Mouse (Mus musculus): ENCODE measurements around the gene Zglp1. TPM values are rescaled to one million over a fixed set of nuclear protein-coding genes. Genes with fewer than 3 reads are reported as not detected.

Gene Zglp1
- polyA plus RNA-seq (2012; rRNA removed): 0.80 TPM in 1 of 2 replicates, not detected in the other

GRCm38 (mm10) chr9:21067006-21067684 lies at the start of gene Zglp1:
TSS of gene Zglp1 (minus strand) at chr9:21067093.
- Histone ChIP-seq H3K27me3 (ENCODE audit: control insufficient read depth, insufficient read depth, low read length) (no peaks in the 10 kb centered on the region), H3K27ac (ENCODE audit: insufficient read depth, low read depth, low read length) (no peak within 1 kb of the TSS), H3K36me3 (ENCODE audit: control insufficient read depth, insufficient read depth, low read length) (peaks cover 26% of the 10 kb centered on the region), H3K4me1 (ENCODE audit: control insufficient read depth, insufficient read depth, insufficient read length, low read length) (no peaks in the 10 kb centered on the region; the same call in 1 of the 2 replicates), H3K4me3 (ENCODE audit: low read depth, low read length) (no peak within 1 kb of the TSS)
- TF ChIP-seq POLR2A (IDR thresholded peaks at IDR 0.05; ENCODE audit: low read depth, low read length): no peak
- no peak for TF ChIP-seq CTCF (IDR thresholded peaks at IDR 0.05; ENCODE audit: extremely low read depth, insufficient read length, insufficient replicate concordance, low read depth, low read length)
- 86% methylated on average over 27 of the region's 27 CpGs for WGBS

DNA sequence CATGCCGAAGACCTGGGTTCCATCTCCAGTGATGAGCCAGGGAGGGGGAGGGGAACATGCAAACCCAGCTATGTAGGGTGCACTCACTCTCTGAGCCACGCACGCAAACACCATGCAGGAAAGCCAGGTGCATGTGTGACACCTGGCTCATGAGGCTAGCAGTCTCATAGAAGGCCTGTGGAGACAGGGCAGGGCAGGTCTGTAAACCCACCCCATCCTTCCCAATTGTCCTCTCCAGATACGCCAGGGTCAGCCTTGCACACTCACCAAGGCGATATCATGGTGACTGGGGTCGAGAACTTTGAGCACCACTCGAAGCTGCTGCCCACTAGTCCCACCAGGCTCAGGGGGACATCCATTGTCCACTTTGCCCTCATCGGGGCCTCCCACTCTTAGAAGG lies 48.2 kb upstream of the Zglp1 start:
- Histone ChIP-seq H3K27ac (ENCODE audit: insufficient read depth, low read depth, low read length) (no peak overlapping the region), H3K36me3 (ENCODE audit: control insufficient read depth, insufficient read depth, low read length) (peaks cover 10% of the 10 kb centered on the region), H3K27me3 (ENCODE audit: control insufficient read depth, insufficient read depth, low read length) (no peaks in the 10 kb centered on the region), H3K4me1 (ENCODE audit: control insufficient read depth, insufficient read depth, insufficient read length, low read length) (no peaks in the 10 kb centered on the region), H3K4me3 (ENCODE audit: low read depth, low read length) (no peak overlapping the region)
- TF ChIP-seq POLR2A (IDR thresholded peaks at IDR 0.05; ENCODE audit: low read depth, low read length) (no peak), CTCF (IDR thresholded peaks at IDR 0.05; ENCODE audit: extremely low read depth, insufficient read length, insufficient replicate concordance, low read depth, low read length) (no peak)
- 90% methylated on average over 8 of the region's 8 CpGs for WGBS

GRCm38 (mm10) chr9:21114190-21114589 lies 47.3 kb upstream of the Zglp1 start:
- Histone ChIP-seq H3K4me3 (ENCODE audit: low read depth, low read length) (no peak overlapping the region), H3K27me3 (ENCODE audit: control insufficient read depth, insufficient read depth, low read length) (no peaks in the 10 kb centered on the region), H3K4me1 (ENCODE audit: control insufficient read depth, insufficient read depth, insufficient read length, low read length) (no peaks in the 10 kb centered on the region), H3K27ac (ENCODE audit: insufficient read depth, low read depth, low read length) (no peak overlapping the region), H3K36me3 (ENCODE audit: control insufficient read depth, insufficient read depth, low read length) (peaks cover 8% of the 10 kb centered on the region)
- no peak for TF ChIP-seq POLR2A (IDR thresholded peaks at IDR 0.05; ENCODE audit: low read depth, low read length)
- no peak for TF ChIP-seq CTCF (IDR thresholded peaks at IDR 0.05; ENCODE audit: extremely low read depth, insufficient read length, insufficient replicate concordance, low read depth, low read length)
- WGBS: 89% methylated on average over 7 of the region's 7 CpGs

DNA sequence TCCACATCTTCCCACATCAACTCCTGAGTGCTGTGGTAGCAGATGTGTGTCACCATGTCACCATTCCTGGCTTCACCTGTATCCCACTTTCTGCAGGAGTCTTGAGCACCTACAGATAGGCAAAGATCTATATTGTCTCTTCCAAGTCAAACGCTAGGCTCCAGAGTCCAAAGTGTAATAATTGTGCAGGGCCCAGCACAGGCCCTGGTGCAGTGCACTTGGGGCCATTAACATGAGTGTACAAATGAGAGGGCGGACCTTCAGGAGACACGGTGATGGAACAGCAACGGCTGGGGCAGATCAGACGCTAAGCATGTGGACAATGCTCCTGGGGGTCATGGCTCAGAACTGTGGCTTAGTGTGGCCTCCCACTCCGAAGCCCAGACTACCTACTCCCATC lies 46.9 kb upstream of the Zglp1 start:
- no peaks in the 10 kb centered on the region for H3K4me1 ChIP-seq (ENCODE audit: control insufficient read depth, insufficient read depth, insufficient read length, low read length)
- H3K4me3 ChIP-seq (ENCODE audit: low read depth, low read length): no peak overlapping the region
- WGBS: 53% methylated on average over 6 of the region's 6 CpGs
- H3K27ac ChIP-seq (ENCODE audit: insufficient read depth, low read depth, low read length): no peak overlapping the region
- TF ChIP-seq POLR2A (IDR thresholded peaks at IDR 0.05; ENCODE audit: low read depth, low read length): no peak
- no peak for TF ChIP-seq CTCF (IDR thresholded peaks at IDR 0.05; ENCODE audit: extremely low read depth, insufficient read length, insufficient replicate concordance, low read depth, low read length)
- peaks cover 10% of the 10 kb centered on the region for H3K36me3 ChIP-seq (ENCODE audit: control insufficient read depth, insufficient read depth, low read length)
- no peaks in the 10 kb centered on the region for H3K27me3 ChIP-seq (ENCODE audit: control insufficient read depth, insufficient read depth, low read length)

DNA sequence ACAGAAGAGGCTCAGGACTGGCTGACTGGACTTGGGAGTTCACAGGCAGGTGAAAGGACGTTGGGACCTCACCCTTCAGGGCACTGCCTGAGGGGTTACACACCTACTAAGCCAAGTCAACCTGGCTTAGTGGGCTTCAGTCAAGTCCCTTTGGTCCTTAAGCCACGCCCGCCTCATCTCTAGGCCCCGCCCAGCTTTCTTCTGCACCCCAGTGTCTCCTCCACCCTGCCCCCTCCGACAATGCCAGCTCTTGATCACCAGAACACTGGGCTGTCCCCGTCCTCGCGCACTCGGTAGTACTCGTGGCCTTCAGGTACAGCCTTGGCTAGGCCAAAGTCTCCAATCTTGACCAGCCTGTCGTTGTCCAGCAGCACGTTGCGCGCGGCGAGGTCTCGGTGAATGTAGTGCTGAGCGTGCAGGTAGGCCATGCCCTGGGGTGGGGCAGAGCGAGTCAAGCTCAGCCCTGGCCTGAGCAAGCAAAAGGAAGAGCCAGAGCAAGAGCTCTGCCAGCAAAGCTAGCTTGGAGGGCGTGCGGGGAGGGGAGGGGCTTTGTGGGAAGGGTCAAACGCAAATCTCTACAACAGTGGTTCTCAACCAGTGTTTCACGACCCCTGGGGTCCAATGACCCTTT lies 40.8 kb upstream of the Zglp1 start:
- H3K27me3 ChIP-seq (ENCODE audit: control insufficient read depth, insufficient read depth, low read length): no peaks in the 10 kb centered on the region
- WGBS: 67% methylated on average over 23 of the region's 23 CpGs
- no peak for TF ChIP-seq POLR2A (IDR thresholded peaks at IDR 0.05; ENCODE audit: low read depth, low read length)
- no peak for TF ChIP-seq CTCF (IDR thresholded peaks at IDR 0.05; ENCODE audit: extremely low read depth, insufficient read length, insufficient replicate concordance, low read depth, low read length)

DNA sequence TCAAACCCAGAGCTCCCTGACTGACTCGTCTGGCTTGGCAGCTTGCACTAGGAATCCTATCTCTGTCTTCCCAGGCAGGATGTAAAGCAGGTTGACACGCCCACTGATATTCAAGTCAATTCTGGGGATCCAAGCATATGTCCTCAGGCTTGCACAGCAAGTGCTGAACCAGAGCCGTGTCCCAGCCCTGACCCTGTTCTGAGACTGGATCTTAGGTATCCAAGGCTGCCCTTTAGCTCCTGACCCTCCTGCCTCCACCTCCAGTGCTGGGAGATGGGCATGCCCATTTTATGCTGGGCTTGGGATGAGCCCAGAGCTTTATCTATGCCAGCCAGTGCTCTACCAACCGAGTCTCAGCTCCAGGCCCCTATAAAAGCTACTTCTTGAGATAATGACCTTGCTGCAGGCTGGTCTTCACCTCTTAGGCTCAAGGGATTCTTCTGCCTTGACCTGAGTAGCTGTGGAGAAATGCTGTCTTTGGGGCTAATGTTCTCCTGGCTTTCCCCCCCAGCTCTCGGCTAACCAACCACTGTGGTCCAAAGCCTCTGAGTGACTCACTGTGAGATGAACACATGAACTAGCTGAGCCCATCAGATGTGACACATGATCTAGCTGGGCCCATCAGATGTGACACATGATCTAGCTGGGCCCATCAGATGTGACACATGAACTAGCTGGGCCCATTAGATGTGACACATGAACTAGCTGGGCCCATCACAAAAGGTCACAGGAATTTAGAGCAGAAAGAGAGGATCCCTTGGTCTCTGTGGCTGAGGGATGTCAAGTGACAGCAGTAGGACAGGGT lies 39.1 kb upstream of the Zglp1 start:
- TF ChIP-seq CTCF (IDR thresholded peaks at IDR 0.05; ENCODE audit: extremely low read depth, insufficient read length, insufficient replicate concordance, low read depth, low read length) (no peak), POLR2A (IDR thresholded peaks at IDR 0.05; ENCODE audit: low read depth, low read length) (no peak)
- no peak overlapping the region for H3K4me3 ChIP-seq (ENCODE audit: low read depth, low read length)
- H3K4me1 ChIP-seq (ENCODE audit: control insufficient read depth, insufficient read depth, insufficient read length, low read length): no peaks in the 10 kb centered on the region
- no peaks in the 10 kb centered on the region for H3K27me3 ChIP-seq (ENCODE audit: control insufficient read depth, insufficient read depth, low read length)
- no peak overlapping the region for H3K27ac ChIP-seq (ENCODE audit: insufficient read depth, low read depth, low read length)
- peaks cover 18% of the 10 kb centered on the region for H3K36me3 ChIP-seq (ENCODE audit: control insufficient read depth, insufficient read depth, low read length)
- 77% methylated on average over 5 of the region's 5 CpGs for WGBS

More for the DNA sequence above, 40.8 kb upstream of the Zglp1 start:
- H3K36me3 ChIP-seq (ENCODE audit: control insufficient read depth, insufficient read depth, low read length): peaks cover 18% of the 10 kb centered on the region
- no peaks in the 10 kb centered on the region for H3K4me1 ChIP-seq (ENCODE audit: control insufficient read depth, insufficient read depth, insufficient read length, low read length)
- H3K4me3 ChIP-seq (ENCODE audit: low read depth, low read length): no peak overlapping the region
- H3K27ac ChIP-seq (ENCODE audit: insufficient read depth, low read depth, low read length): no peak overlapping the region

DNA sequence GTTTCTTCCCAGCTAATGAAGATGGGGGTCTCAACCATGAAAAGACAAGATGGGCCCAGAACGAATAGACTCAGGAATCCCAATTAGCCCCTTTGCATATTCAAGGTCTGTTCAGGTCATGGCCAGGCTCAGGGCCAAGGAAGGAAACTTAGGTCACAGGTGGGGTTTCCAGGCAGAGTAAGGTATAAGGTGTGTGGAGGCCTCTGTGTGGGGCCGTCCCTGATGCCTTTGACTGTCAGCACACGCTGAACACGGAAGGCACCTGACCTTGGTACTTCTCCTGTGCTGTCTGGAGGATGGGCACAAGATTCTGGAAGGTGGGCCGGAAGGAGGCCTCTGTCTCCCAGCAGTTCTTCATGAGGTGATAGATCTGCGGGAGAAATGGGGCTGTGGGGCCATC lies 37.9 kb upstream of the Zglp1 start:
- H3K36me3 ChIP-seq (ENCODE audit: control insufficient read depth, insufficient read depth, low read length): peaks cover 18% of the 10 kb centered on the region
- 88% methylated on average over 6 of the region's 6 CpGs for WGBS
- TF ChIP-seq POLR2A (IDR thresholded peaks at IDR 0.05; ENCODE audit: low read depth, low read length) (no peak), CTCF (IDR thresholded peaks at IDR 0.05; ENCODE audit: extremely low read depth, insufficient read length, insufficient replicate concordance, low read depth, low read length) (no peak)
- H3K4me1 ChIP-seq (ENCODE audit: control insufficient read depth, insufficient read depth, insufficient read length, low read length): no peaks in the 10 kb centered on the region
- no peaks in the 10 kb centered on the region for H3K27me3 ChIP-seq (ENCODE audit: control insufficient read depth, insufficient read depth, low read length)
- H3K4me3 ChIP-seq (ENCODE audit: low read depth, low read length): no peak overlapping the region
- no peak overlapping the region for H3K27ac ChIP-seq (ENCODE audit: insufficient read depth, low read depth, low read length)
